Mouse (Mus musculus): ENCODE measurements around the gene Tekt3.

Tekt3 gene

DNA sequence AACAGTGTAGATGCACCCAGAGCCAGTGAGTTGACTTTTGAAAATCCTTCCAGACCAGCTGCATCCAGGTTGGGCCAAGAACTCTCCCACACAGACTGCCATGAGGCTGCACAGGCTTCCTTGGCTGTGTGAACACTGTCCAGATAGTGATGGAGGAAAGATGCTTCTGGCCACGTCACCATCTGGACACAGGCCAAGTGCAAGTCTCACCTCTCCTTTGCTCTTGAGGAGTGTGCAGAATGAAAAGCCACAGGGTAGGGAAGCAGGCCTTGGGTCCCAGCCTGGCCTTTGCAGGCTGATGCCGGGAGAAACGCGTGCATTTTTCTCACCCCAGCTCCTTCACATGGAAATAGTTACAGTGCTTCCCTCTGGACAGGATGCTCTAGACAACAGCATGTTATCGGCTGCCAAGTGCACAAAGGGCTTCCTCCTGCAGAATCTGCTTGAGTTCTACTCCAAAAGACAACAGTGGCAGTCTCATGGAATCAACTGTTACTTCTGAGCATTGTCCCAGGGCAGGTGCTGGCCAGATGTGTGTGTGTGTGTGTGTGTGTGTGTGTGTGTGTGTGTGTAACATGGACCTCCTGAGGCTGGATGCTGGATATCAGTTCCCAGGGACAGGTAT, 64.5 kb downstream of the Tekt3 start:
- no peak for DNase-seq (ENCODE audit: low spot score)

DNA sequence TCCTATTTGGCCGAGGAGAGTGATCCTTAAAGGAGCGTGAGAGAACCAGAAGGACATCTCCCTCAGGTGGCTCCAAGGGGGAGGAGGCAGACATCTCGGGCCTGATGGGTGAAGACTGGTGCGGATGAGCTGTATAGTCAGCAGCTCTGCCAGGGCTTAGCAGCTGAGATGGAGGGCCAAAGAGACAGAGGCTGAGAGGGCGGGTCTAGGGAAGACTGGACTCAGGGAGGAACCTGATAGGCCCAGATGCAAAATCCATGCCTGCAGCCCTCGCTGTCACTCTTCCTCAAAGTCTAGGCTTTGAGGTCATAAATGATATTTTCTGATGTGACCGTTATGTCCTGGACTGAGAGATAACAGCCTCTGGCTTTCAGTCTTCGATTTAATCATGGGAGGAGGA, 65.5 kb downstream of the Tekt3 start:
- no peak for DNase-seq (ENCODE audit: low spot score)

DNA sequence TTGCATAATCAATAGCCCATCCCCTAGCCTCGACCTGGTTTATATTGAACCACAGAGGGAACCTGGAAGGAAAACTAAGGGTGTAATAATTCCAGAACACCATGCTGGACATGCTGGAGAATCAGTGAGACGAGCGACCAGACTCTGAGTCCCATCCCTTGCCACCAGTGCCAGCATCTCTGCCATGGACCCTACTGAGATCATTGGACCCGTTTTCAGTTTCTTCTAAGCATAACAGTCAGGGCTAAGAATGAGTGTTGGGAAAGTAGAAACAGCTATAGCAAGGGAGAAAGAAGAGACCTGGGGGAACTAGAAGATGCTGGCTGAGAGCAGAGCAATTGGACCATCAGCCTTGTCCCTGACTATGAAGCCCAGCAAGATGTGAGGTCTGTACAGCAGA, 66.1 kb downstream of the Tekt3 start:
- no peak for DNase-seq (ENCODE audit: low spot score)

DNA sequence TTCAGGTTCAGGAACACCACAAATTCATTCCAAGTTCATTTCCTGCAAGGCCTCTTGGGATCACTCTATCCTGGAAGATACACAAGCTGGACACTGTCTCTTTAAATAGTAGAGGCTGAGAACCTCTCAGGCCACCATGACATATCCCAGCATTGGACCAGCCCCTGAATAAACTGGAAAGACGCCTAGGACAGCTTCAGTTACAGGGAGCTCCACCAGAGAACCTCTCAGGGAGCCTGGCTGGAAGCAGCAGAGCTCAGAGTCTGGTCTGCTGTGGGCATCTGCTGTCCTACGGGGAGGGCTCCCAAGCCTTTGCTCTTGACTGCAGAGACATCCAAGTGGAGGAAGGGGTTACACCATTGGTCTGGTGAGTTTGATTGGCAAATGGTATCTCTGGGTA, 67.3 kb downstream of the Tekt3 start, which contains the start of gene Pmp22:
Gene Pmp22 (plus strand): TSS at position 199 of the 400 bp plus-strand sequence.
- peak; percentile 37 for DNase-seq (ENCODE audit: low spot score)

DNA sequence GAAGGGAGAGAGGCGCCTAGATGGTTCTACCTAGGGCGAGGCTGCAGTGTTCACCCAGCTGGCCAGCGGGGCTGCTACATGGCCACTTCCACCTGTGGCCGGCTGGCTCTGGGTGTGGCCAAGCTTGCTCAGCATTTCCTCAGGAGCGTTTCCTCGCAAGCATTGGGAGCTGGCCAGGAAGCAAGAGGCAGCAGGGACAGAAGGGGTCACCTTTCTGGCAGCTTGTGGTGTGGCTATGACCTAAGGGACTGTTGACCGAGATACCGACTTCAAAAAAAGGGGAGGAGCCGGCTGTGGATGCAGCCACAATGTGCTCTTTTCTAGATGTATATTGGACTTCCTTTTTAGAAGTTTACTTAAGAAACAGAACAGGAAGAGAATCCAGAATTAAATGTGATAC, 67.9 kb downstream of the Tekt3 start:
- peak; percentile 57 for DNase-seq (ENCODE audit: low spot score)

DNA sequence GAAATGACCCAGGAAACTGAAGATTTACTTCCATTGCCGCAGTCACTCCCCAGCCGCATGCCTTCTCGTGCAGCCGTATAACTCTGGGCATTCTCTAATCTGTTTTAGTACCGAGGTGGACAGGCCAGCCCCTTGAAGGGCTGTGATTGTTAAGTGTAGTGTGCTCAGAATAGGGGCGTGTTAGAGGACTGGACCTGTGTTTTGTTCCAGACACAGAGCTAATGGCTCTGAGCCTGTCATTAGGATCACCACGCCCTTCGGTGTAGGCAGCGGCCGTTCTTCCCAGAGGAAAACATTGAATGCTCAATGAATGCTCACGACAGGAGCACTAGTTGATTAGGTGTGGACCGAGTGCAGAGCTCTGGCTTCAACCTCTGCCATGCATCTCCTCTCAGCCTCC, 68.4 kb downstream of the Tekt3 start:
- DNase-seq (ENCODE audit: low spot score): no peak

DNA sequence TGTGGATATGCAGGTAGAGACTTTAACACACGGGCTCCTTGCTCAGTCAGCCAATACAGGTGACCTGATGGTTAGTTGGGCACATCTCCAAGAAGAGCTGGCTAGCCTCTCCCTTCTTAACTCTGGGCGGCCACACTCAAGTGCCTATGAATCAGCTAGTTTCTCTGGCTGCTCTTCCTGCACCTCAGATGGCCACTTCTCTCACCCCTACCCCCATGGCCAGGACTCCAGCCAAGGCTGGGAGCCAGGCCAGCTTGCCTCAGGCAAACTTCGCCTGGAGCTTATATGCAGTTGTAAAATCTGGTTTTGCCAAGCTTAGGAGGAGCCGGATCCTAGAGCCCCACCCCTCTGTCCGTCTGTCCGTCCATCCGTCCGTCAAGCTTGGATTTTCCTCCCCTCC, 69.0 kb downstream of the Tekt3 start:
- peak; percentile 86 for DNase-seq (ENCODE audit: low spot score)

DNA sequence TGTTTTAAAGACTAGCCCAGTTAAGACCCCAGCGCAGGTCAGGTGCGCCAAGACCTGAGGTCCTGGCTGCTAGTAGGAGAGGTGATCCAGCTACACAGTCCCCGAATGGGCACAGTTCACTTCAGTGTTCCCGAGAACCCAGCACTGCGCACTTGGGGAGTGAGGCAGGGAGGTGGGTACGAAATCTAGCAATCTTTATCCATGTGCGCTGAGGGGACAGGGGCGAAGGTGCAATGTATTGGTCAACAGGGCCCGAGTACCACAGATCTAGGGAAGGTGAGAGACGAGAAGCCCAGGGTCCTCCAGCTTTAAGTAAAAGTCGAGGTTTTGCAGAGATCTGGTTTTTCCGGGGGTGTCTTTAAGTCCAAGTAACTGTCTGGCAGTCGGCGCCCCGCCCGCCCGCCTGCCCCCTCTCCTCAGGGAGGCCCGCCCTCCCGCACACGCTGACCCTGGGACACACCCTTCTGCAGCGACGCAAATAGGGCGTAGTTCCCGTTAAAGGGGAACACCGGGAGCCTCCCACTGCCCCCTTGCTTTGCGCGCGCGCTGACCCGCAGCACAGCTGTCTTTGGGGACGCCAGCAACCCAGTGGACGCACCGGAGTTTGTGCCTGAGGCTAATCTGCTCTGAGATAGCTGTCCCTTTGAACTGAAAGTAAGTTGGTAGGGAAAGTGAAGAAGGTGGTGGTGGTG, 69.7 kb downstream of the Tekt3 start:
- DNase-seq (ENCODE audit: low spot score): peak; percentile 87

DNA sequence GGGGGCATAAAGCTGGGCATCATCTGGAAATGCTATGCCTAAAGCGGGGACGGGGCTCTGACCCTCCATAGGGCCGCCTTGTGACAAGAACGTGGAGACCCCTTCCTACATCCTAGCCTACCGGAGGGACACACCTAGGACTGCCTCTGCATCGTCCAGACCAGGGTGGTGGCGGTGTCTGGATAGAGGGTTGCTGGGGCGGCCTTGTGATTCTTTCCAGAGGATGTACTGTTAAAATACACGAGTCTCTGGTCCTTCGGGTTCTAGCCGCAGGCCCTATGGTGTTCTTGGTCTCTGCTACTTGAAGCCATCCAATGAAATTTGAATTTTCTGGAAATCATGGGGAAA, 70.2 kb downstream of the Tekt3 start:
- DNase-seq (ENCODE audit: low spot score): no peak

DNA sequence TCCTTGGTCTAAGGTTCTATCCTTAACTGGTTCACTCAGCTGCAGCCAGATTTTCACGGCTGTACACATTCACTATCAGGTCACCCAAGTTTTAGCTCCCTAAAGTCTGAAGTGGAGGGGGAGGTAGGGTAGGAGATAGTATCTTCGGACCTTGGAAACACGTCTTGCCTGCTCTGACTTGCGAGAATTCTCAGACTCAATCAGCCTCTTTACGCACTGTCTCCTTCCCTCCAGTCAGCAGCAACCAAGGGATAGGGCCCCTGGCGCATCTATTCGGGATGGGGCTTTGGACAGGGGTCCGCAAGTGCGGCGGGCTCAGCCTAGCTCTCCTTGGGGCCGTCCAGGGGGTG, 70.7 kb downstream of the Tekt3 start:
- no peak for DNase-seq (ENCODE audit: low spot score)

DNA sequence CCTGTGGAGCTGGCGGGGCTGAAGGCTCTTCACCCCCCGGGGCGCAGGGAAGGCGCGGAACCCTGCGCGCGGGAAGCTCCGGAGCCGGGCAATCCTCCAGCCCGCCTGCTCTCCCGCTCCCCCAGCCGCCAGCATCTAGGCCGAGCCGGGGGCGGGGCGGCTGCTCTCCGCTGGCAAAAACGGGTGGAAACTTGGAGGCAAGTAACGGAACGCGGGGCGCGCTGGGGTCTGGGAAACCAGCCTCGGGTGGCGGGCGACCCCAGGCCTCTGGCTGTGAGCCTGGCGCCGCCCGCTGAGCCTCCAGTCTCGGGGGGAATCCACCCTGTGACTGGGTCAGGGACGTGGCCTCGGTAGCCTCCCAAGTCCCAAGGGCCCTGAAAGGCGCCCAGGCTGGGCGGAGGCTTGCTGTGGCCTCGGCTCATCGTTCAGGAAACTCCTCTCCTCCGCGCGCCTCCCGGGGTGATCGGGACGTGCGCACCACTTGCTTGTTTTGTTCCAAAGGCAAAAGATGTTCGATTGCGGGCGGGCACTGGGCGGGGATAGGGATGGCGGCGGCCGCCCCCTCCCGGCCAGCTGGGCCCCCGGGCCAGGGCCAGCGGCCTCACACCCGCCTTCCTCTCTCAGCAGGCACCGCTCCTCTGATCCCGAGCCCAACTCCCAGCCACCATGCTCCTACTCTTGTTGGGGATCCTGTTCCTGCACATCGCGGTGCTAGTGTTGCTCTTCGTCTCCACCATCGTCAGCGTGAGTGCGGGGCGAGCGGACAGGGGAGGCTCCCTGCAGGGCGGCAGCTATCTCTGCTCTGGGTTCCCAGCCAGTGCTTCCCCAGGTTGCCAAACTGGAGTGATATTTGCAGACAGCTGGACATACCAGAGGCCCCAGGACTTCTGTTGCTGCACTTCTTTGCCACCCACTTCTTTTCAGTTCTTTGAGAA, 71.3 kb downstream of the Tekt3 start:
- DNase-seq (ENCODE audit: low spot score): peak; percentile 87

DNA sequence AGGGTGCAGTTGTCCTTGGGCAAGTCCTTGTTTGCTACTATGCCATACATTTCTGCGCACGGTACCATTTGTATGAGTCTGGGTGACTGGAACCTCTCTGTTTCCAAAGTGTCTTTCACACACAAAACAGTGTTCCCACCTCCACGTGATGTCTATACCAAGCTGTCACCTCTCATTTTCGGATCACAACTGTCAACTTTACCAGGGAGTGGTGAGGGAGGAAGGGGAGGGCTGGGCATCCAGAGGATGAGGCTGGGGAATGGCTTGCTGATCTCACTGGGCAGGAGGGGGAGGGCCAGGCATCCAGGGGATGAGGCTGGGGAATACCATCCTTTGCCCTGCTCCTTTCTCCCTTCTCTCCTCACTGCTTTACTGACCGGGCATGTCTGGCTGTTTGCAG, 72.6 kb downstream of the Tekt3 start:
- no peak for DNase-seq (ENCODE audit: low spot score)

DNA sequence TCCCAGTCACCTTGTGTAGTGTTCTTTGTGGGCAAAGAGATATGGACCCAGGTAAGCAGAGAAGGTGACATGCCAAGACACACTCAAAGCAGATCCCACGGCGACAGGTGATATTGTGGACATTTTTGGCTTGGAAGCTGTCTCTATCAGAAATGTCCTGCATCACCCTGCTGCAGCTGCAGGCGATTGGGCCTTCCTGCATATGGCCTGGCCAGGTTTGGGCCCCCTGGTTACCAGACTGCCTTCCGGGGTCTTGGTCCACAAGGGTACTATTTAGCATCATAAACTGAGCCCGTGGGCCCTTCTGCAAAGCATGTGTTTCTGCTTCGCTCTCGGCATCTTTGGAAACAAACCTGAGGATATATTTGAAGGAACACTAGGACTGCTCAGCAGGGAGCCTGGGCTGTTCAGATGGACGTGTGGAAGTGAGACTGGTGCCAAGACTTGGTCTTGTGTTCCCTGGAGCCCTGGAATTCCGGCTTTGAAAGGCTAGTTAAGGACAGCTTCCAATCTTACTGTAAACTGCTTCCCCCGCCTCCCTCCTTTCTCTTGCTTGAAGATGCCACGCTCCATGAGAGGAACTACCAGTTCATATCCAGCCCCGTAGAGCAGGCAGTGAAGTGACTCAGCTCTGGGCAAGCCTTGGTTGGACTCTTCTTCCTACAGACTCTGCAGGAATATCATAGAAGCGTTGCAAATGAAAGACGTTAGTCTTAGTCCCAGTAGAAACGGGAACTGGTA, 73.5 kb downstream of the Tekt3 start:
- DNase-seq (ENCODE audit: low spot score): no peak

DNA sequence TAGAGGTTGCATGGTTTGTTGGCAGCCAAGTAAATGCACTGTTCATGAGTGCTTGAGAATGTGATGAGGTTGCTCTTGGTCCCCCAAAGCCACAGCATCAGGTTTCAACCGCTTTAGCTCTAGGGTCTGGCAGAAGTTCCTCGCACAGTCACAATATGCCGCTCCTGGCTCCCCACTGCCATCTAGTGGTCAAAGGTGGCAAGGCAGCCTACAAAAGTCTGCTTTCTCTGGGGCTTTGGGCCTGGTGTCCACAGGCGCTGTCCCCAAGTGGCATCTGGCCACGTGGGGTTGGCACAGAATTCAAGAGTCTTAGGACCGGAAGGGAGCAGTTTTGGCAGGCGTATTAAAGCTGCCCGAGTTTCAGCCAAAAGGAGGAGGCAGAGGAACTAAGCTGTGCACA, 74.2 kb downstream of the Tekt3 start:
- DNase-seq (ENCODE audit: low spot score): peak; percentile 96

DNA sequence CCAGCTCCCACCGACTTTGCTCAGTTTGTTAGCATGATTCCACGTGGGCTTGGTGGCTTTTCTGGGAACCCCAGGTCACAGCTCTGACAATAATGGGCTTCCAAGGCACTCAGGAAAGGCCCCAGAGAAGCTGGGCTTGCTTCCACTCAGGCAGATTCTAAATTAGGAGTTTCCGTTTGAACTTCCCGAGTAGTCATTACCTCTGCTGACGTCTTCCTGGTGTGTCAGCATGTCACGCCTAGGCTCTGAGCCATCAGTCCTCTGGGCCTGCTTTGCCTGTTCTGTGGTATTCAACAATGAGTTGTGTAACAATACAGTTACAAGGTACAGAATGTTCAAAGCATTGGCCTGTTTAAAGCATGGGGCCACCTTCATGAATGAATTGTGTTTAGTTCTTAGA, 74.8 kb downstream of the Tekt3 start:
- DNase-seq (ENCODE audit: low spot score): peak; percentile 93

DNA sequence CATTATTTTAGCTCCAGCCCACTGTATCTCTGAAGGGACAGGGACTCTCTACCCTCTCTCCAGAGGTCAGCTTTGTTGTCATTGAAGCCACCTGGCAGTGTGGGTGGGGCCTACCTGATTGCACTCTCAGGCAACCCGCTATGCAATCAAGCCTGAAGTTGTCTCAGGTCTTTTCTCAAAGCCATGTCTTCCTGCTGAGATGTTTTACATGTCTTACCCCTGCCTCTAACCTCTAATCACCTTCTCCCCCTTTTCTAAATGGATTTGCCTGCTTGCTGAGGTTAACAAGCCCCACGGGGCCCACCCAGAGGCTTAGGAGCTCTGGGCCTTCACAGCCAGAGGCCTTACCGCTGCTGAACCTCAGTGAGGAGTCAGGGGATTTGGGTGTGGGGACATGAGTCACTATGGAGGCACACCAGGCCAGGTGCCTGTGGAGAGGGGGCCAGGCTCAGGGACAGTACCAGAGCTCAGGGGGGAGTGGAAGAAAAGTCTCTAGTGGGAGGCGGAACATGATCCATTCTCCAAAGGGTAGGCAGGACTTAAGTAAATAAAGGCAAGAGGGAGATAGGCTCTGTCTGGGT, 75.5 kb downstream of the Tekt3 start:
- DNase-seq (ENCODE audit: low spot score): no peak

DNA sequence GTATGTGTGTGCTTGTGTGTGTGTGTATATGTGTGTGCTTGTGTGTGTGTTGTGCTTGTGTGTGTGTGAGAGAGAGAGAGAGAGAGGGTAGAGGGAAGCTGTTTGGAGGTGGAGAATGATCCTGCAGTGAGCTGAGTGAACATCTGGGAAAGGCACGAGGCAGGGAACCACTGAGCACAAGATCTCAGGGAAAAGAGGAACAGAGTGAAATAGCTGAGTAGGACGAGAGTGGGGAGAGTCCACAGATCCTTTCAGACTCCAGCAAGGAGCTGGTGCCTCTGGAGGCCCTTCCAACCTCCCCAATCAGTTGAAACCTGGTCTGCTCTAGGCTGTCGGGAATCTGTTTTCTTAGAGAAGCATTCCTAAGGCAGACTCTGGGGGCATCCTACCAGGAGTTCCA, 77.3 kb downstream of the Tekt3 start:
- DNase-seq (ENCODE audit: low spot score): no peak

DNA sequence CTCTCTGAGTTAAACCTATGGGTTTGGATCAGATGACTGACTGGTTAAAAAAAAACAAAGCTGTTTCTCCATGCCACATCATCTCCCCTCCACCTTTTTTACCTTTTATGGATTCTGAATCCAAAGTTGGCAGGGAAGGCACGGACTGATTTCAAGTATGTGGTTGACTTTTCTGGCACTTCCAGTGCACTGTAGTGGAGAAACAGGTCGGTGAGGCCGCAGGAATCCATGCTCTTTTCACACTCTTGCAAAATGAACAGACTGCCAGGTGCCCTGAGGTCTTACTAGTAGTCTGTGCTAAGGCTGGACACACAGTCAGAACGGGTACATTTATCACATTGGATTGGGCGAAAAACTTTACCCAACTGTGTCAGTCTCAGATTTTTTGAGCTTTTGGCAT, 80.9 kb downstream of the Tekt3 start:
- DNase-seq (ENCODE audit: low spot score): peak; percentile 73

DNA sequence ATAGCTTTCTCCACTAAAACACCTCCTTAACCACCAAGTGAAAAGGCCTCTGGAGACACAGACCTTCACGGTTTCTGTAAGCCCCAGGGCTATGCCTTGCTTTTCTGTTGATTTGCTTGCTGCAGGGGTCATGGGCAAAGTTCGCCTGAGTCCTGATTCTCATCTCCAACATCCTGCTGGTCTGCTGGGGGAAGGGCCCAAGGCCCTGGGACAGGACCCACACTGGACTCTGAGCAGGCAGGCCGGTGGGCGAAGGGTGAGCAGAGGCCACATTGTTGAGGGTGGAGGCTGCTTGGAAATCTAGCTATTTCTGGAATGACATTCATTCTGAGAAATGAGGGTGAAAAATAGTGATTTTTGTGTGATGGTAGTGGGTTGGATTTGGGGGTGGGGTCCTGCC, 81.4 kb downstream of the Tekt3 start:
- no peak for DNase-seq (ENCODE audit: low spot score)

DNA sequence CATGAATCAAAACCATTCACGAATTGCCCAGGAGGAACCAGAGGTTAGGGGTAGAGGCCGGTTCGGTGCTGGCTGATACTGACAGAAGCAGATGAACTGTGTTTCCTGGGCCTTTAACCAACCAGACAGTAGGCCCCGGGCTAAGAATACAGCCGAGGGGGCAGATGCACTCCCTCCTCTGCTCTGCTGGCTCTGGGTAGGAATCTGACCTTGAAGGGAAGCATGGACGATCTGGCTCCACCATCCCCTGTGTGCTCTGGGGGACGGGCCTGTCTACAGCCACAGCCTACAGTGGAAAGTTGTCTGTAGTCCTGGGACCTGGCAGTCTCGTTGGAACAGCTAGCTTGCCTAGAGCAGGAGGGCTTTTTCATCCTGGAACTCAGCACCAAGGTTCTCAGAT, 82.0 kb downstream of the Tekt3 start:
- DNase-seq (ENCODE audit: low spot score): no peak
